Mouse (Mus musculus) liver, adult 2 months (tissue): ENCODE measurements around the gene Hnf1a.

ENCODE experiments used
- CTCF ChIP-seq: fragments of 200-500 bp; IDR thresholded peaks from 2 replicates; pipeline ENCODE4 v1.5.1; 2011; ENCODE audit warnings: low read depth, low read length, control low read depth
- POLR2A ChIP-seq: fragments of 200-500 bp; IDR thresholded peaks from 2 replicates; pipeline ENCODE4 v1.6.1; 2011; ENCODE audit warnings: low read length, control low read depth; ENCODE audit not compliant: insufficient read depth; ENCODE audit errors: extremely low read depth

DNA sequence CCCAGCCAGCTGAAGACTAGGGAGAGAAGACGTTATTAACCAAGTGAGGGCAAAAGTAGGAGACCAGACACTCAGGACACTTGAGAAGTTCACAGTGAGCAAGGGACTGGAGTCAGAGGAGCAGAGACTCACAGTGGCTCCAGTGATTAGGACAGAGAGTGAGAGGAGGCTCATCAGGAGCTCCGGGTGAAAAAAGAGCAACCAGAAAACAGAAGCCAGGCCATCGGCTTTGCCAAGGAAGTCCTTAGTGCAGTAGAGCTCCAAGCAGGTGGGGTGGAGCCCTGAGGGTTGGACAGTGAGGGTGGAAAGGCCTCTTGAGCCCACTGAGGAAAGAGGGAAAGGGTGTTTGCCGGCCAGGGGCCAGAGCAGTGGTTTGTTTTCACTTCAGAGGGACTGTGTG lies 47.9 kb upstream of the Hnf1a start:
- TF ChIP-seq CTCF (no peak), POLR2A (no peak)
